Mouse (Mus musculus) ES-E14 (cell line): Measurements from ENCODE around the gene Tfrc. TPM values are rescaled to one million over a fixed set of nuclear protein-coding genes. Genes with fewer than 3 reads are reported as not detected.
A peak's percentile ranks its signal among the peaks of the same experiment; 100 is the strongest.

ENCODE experiments used
- DNase-seq: peaks from one replicate; pipeline ENCODE4 v3.0.0-alpha.2; 2013; ENCODE audit warnings: low read depth, low spot score
- H3K27ac ChIP-seq: 2 replicates; pipeline ENCODE4 v1.5.1; 2012; ENCODE audit warnings: low read depth, mild to moderate bottlenecking, low read length, moderate library complexity, mixed read lengths; ENCODE audit not compliant: poor library complexity, insufficient read depth, severe bottlenecking
- H3K36me3 ChIP-seq: 2 replicates; pipeline ENCODE4 v1.6.1; 2012; ENCODE audit warnings: mild to moderate bottlenecking, low read length, moderate library complexity, mixed read lengths; ENCODE audit not compliant: control insufficient read depth, poor library complexity, insufficient read depth, severe bottlenecking
- H3K4me1 ChIP-seq, 2 experiments: fragments of 150-350 bp in 1 of 2; sonication (generic) in 1 of 2; 2 replicates each; pipeline ENCODE4 v1.6.1; 2012; ENCODE audit warnings: low read length in 2 of 2, mild to moderate bottlenecking in 1 of 2, mixed read lengths in 1 of 2; ENCODE audit not compliant: control insufficient read depth in 2 of 2, insufficient read depth in 2 of 2, poor library complexity in 1 of 2
- H3K4me3 ChIP-seq, 2 experiments: fragments of 150-350 bp in 1 of 2; sonication (generic) in 1 of 2; 2 replicates each; pipeline ENCODE4 v1.5.1; 2012; ENCODE audit warnings: low read length in 2 of 2, low read depth in 1 of 2, mild to moderate bottlenecking in 1 of 2, mixed read lengths in 1 of 2; ENCODE audit not compliant: insufficient read depth in 1 of 2, poor library complexity in 1 of 2, severe bottlenecking in 1 of 2
- H3K9ac ChIP-seq: 2 replicates; pipeline ENCODE4 v1.6.1; 2012; ENCODE audit warnings: low read depth, mild to moderate bottlenecking, low read length, mixed read lengths; ENCODE audit not compliant: poor library complexity, insufficient read depth, severe bottlenecking
- H3K9me3 ChIP-seq: fragments of 150-350 bp; sonication (generic); 2 replicates; pipeline ENCODE4 v1.6.1; 2012; ENCODE audit warnings: low read depth, mild to moderate bottlenecking, low read length; ENCODE audit not compliant: control insufficient read depth, insufficient read depth
- CHD2 ChIP-seq: IDR thresholded peaks from 2 replicates; pipeline ENCODE4 v1.6.1; 2014; ENCODE audit warnings: mild to moderate bottlenecking, low read depth, low read length, inconsistent platforms
- HCFC1 ChIP-seq: IDR thresholded peaks from 2 replicates; pipeline ENCODE4 v1.6.1; 2012; ENCODE audit warnings: low read length, inconsistent platforms, borderline replicate concordance; ENCODE audit not compliant: insufficient read depth
- MAFK ChIP-seq: IDR thresholded peaks from 2 replicates; pipeline ENCODE4 v1.6.1; 2014; ENCODE audit warnings: mild to moderate bottlenecking, low read depth, low read length, inconsistent platforms; ENCODE audit not compliant: insufficient read depth
- ZC3H11A ChIP-seq: IDR thresholded peaks from 2 replicates; pipeline ENCODE4 v1.6.1; 2012; ENCODE audit warnings: low read depth, mild to moderate bottlenecking, inconsistent platforms, low read length, borderline replicate concordance
- ZNF384 ChIP-seq: IDR thresholded peaks from 2 replicates; pipeline ENCODE4 v1.6.1; 2012; ENCODE audit warnings: low read depth, low read length, inconsistent platforms
- in situ Hi-C, 2 experiments: fragments of 600-800 bp; cut with MboI; formaldehyde crosslinking; loops; one replicate each; pipeline ENCODE4 v1.15.1; 2025; ENCODE audit warnings: low sequenced_read_pairs in 2 of 2, inconsistent platforms in 1 of 2; ENCODE audit not compliant: unreplicated experiment in 2 of 2
- total RNA-seq: library from RNA; depleted of rRNA; stranded (reverse); fragments of 300-350 nt; gene quantifications from 2 replicates; pipeline ENCODE4 v1.2.3, GENCODE M21; 2012

Gene Tfrc
- total RNA-seq, 1 experiment: 334 TPM

DNA sequence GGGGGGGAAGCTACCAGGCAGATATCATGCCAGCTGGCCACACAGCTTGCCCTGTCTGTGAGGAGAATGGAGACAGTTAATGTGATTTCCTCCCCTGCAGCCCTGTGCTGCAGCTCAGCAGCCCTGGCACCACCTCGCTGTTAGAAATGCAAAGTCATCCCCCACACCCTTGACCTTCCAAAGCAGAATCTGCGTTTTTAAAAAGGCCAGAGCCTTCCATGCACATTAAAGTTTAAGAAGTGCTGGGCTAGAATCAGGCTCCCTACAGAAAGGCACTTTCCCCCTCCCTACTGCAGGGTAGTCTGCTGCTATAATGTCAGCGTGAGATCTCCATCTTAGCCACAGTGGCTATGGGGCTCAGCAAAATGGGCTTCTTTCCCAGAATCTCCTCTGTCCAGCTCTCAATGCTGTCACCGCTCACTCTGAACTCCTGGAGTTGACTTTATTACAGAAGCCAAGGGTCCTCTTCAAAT, 10.8 kb upstream of the Tfrc start:
- H3K4me1 ChIP-seq: peaks cover 2 to 4% of the 10 kb centered on the region in 2 experiments; a peak in 2 of 4 replicates
- DNase-seq: no peak
- no peak overlapping the region for H3K27ac ChIP-seq
- no peak for TF ChIP-seq ZC3H11A
- no peak for TF ChIP-seq MAFK
- TF ChIP-seq ZNF384: no peak
- no peak for TF ChIP-seq HCFC1
- no peak for TF ChIP-seq CHD2
- H3K9me3 ChIP-seq: no peaks in the 10 kb centered on the region
- no peak overlapping the region for H3K9ac ChIP-seq
- in situ Hi-C loops: no loop called here
- H3K4me3 ChIP-seq: peak overlapping the region in 1 of 2 experiments; percentile 33; a peak in 1 of 4 replicates
- H3K36me3 ChIP-seq: no peaks in the 10 kb centered on the region

DNA sequence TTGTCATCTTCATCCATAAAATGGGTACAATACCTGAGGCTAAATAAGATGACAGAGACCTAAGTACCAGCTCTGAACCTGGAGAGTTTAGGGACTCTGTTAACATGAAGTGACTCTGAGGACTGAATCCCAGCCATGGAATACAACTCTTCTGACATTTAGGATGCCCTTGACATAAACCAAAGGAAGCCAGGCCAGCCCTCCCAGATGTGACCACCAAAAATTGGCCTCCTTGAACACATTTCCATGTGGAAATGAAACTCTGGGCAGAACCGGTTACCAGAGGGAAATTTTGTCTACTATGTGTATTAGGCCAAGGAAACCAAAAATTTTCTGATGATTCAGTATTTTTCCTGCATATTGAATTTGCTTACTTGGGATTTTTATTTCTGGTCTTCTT, 9.6 kb upstream of the Tfrc start:
- TF ChIP-seq MAFK (no peak), ZC3H11A (no peak), HCFC1 (no peak), ZNF384 (no peak), CHD2 (no peak)
- Histone ChIP-seq H3K36me3 (no peaks in the 10 kb centered on the region), H3K4me3 (no peak overlapping the region), H3K9ac (no peak overlapping the region), H3K4me1 (peaks cover 2 to 4% of the 10 kb centered on the region in 2 experiments; a peak in 2 of 4 replicates), H3K9me3 (no peaks in the 10 kb centered on the region), H3K27ac (no peak overlapping the region)
- DNase-seq: no peak
- in situ Hi-C loops: no loop called here

DNA sequence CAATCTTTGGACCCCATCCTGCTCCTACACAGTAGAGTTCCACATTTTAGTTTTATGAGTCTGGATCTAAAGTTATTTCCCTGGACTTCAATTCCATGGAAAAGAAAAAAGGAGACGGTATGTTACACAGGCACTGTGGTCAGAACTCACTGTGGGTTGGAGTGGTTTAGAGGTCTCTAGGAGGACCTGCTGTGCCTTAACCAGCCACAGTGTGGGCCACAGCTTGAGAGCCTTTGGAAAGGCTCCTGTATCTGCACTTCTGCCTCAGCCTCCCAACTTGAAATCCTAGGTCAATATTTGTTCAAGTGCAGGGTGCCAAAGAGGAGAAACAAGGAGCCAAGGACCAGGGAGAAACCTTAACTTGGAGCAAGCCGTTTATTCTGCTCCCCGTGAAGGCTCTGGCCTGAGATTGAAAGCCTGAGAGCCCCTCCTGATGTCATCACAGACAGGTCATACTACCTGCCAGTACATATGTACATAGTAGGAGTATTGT, 6.5 kb upstream of the Tfrc start:
- TF ChIP-seq ZNF384 (no peak), HCFC1 (no peak), CHD2 (no peak), MAFK (no peak), ZC3H11A (no peak)
- Histone ChIP-seq H3K27ac (no peak overlapping the region), H3K9ac (no peak overlapping the region), H3K9me3 (no peaks in the 10 kb centered on the region), H3K4me1 (peaks cover 2 to 4% of the 10 kb centered on the region in 2 experiments; a peak in 2 of 4 replicates), H3K4me3 (no peak overlapping the region), H3K36me3 (no peaks in the 10 kb centered on the region)
- in situ Hi-C loops: loop anchor here in 1 of 2 experiments (10.0 kb wide), 1 partner anchor 87 kb away; no protein-coding TSS in a partner anchor
- no peak for DNase-seq

DNA sequence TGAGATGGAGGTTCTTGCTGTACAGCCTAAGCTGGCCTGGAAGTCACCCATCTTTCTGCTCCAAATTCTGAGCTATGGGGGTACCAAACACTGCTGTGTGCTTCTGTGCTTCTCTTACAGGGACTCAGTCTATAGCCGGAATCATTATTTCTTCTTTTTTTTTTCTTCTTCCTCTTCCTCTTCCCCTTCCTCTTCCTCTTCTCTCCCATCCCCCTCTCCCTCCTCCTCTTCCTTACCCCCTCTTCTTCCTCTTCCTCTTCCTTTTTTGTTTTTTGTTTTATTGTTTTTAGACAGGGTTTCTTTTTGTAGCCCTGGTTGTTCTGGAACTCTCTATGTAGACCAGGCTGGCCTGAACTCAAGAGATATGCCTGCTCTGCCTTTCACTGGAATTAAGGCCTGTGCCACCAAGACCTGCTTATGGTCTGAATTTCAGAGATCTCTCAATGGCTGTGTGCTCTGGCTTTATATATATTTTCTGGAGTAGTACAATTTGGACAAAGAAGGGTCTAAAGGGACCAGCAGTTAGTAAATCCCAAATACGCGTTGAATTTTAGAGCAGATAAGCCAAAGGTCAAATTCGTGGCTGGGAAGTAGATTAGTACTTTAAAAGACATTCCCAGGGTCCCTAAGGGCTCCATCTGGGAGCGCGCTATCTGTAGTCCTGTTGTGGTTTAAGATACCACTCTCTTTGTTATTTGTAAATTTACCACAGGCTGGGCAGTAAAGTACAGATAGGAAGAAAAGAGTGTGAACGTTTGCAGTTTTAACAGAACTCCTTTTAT, 967 bp upstream of the Tfrc start:
- peak overlapping the region; percentile 69; the same call in 1 of the 2 replicates for H3K27ac ChIP-seq
- peak overlapping the region; percentile 43; the same call in 1 of the 2 replicates for H3K9ac ChIP-seq
- H3K4me1 ChIP-seq: peaks cover 6 to 11% of the 10 kb centered on the region in 2 experiments; a peak in 2 of 4 replicates
- H3K4me3 ChIP-seq: peak overlapping the region in 1 of 2 experiments; percentile 32; a peak in 1 of 4 replicates
- in situ Hi-C loops: loop anchor here in 1 of 2 experiments (10.0 kb wide), 1 partner anchor 93 kb away; no protein-coding TSS in a partner anchor
- no peaks in the 10 kb centered on the region for H3K9me3 ChIP-seq
- no peaks in the 10 kb centered on the region for H3K36me3 ChIP-seq
- TF ChIP-seq ZNF384: no peak; the same call in 1 of the 2 replicates
- TF ChIP-seq CHD2: no peak
- no peak for TF ChIP-seq MAFK
- no peak for TF ChIP-seq ZC3H11A
- no peak for TF ChIP-seq HCFC1
- no peak for DNase-seq
